Mouse (Mus musculus): ENCODE results near the gene 1700016K19Rik. TPM values are rescaled to one million over a fixed set of nuclear protein-coding genes. Genes with fewer than 3 reads are reported as not detected.
A peak's percentile ranks its signal among the peaks of the same experiment; 100 is the strongest.

Gene 1700016K19Rik
- polyA plus RNA-seq, 1 experiment from 2014 or later, result not detected

- Histone ChIP-seq H3K36me3 (ENCODE audit: control insufficient read depth, insufficient read depth, low read length) (no peaks in the 10 kb centered on the region), H3K9me3 (ENCODE audit: control insufficient read depth, low read length) (no peaks in the 10 kb centered on the region)
These were observed 20.2 kb downstream of the 1700016K19Rik start for GRCm38 (mm10) chr11:76019879-76020278.

GRCm38 (mm10) chr11:76020916-76021315 lies 21.2 kb downstream of the 1700016K19Rik start:
- H3K27ac ChIP-seq (ENCODE audit: low read depth, low read length), result no peak overlapping the region
- WGBS, result 86% methylated on average over 9 of the region's 9 CpGs

More at GRCm38 (mm10) chr11:76019879-76020278, 20.2 kb downstream of the 1700016K19Rik start:
- Histone ChIP-seq H3K27ac (ENCODE audit: low read depth, low read length) (no peak overlapping the region), H3K4me3 (ENCODE audit: low read depth, low read length) (no peak overlapping the region), H3K4me1 (ENCODE audit: control insufficient read depth, insufficient read depth, low read length) (no peaks in the 10 kb centered on the region), H3K27me3 (ENCODE audit: control insufficient read depth, insufficient read depth, low read length) (no peaks in the 10 kb centered on the region), H3K9ac (ENCODE audit: low read length) (no peak overlapping the region), H3K4me2 (no peak overlapping the region)
- no peak for DNase-seq (ENCODE audit: low spot score, missing footprints)
- no peak for ATAC-seq (ENCODE audit: low FRiP score)
- WGBS, result 92% methylated on average over 4 of the region's 4 CpGs

GRCm38 (mm10) chr11:76025080-76025583 lies 25.4 kb downstream of the 1700016K19Rik start:
- no peak overlapping the region for H3K4me3 ChIP-seq (ENCODE audit: low read depth, low read length)
- ATAC-seq (ENCODE audit: low FRiP score) (no peak), DNase-seq (ENCODE audit: low spot score, missing footprints) (no peak)
- peaks cover 3% of the 10 kb centered on the region; the same call in 1 of the 2 replicates for H3K27me3 ChIP-seq (ENCODE audit: control insufficient read depth, insufficient read depth, low read length)
- H3K9me3 ChIP-seq (ENCODE audit: control insufficient read depth, low read length), result no peaks in the 10 kb centered on the region
- H3K9ac ChIP-seq (ENCODE audit: low read length), result no peak overlapping the region
- WGBS, result 47% methylated on average over 7 of the region's 7 CpGs
- no peaks in the 10 kb centered on the region for H3K36me3 ChIP-seq (ENCODE audit: control insufficient read depth, insufficient read depth, low read length)
- peaks cover 14% of the 10 kb centered on the region for H3K4me1 ChIP-seq (ENCODE audit: control insufficient read depth, insufficient read depth, low read length)
- H3K27ac ChIP-seq (ENCODE audit: low read depth, low read length), result no peak overlapping the region
- H3K4me2 ChIP-seq, result no peak overlapping the region

More at GRCm38 (mm10) chr11:76020916-76021315, 21.2 kb downstream of the 1700016K19Rik start:
- H3K9ac ChIP-seq (ENCODE audit: low read length), result no peak overlapping the region
- no peaks in the 10 kb centered on the region for H3K36me3 ChIP-seq (ENCODE audit: control insufficient read depth, insufficient read depth, low read length)
- DNase-seq (ENCODE audit: low spot score, missing footprints), result no peak
- no peak overlapping the region for H3K4me2 ChIP-seq
- peaks cover 6% of the 10 kb centered on the region for H3K4me1 ChIP-seq (ENCODE audit: control insufficient read depth, insufficient read depth, low read length)
- H3K9me3 ChIP-seq (ENCODE audit: control insufficient read depth, low read length), result no peaks in the 10 kb centered on the region
- ATAC-seq (ENCODE audit: low FRiP score), result no peak
- no peak overlapping the region for H3K4me3 ChIP-seq (ENCODE audit: low read depth, low read length)
- no peaks in the 10 kb centered on the region for H3K27me3 ChIP-seq (ENCODE audit: control insufficient read depth, insufficient read depth, low read length)

- Histone ChIP-seq H3K27ac (ENCODE audit: low read depth, low read length) (no peak overlapping the region), H3K4me1 (ENCODE audit: control insufficient read depth, insufficient read depth, low read length) (peaks cover 14% of the 10 kb centered on the region), H3K27me3 (ENCODE audit: control insufficient read depth, insufficient read depth, low read length) (peaks cover 3% of the 10 kb centered on the region; the same call in 1 of the 2 replicates), H3K4me2 (peak overlapping the region; percentile 92), H3K36me3 (ENCODE audit: control insufficient read depth, insufficient read depth, low read length) (no peaks in the 10 kb centered on the region), H3K9me3 (ENCODE audit: control insufficient read depth, low read length) (no peaks in the 10 kb centered on the region), H3K9ac (ENCODE audit: low read length) (peak overlapping the region; percentile 71), H3K4me3 (ENCODE audit: low read depth, low read length) (peak overlapping the region; percentile 41)
- ATAC-seq (ENCODE audit: low FRiP score), result no peak; the same call in none of the 2 replicates
- 2% methylated on average over 13 of the region's 14 CpGs for WGBS
- peak; percentile 94 for DNase-seq (ENCODE audit: low spot score, missing footprints)
These were observed 26.9 kb downstream of the 1700016K19Rik start for GRCm38 (mm10) chr11:76026527-76027138.

GRCm38 (mm10) chr11:76027139-76028071 lies 27.7 kb downstream of the 1700016K19Rik start, which contains the start of gene Rflnb:
Rflnb (minus strand) TSS chr11:76027782.
- no peaks in the 10 kb centered on the region for H3K36me3 ChIP-seq (ENCODE audit: control insufficient read depth, insufficient read depth, low read length)
- peaks cover 14% of the 10 kb centered on the region for H3K4me1 ChIP-seq (ENCODE audit: control insufficient read depth, insufficient read depth, low read length)
- H3K27me3 ChIP-seq (ENCODE audit: control insufficient read depth, insufficient read depth, low read length), result peaks cover 3% of the 10 kb centered on the region; the same call in 1 of the 2 replicates
- no peak within 1 kb of the TSS for H3K27ac ChIP-seq (ENCODE audit: low read depth, low read length)
- H3K9me3 ChIP-seq (ENCODE audit: control insufficient read depth, low read length), result no peaks in the 10 kb centered on the region
- H3K9ac ChIP-seq (ENCODE audit: low read length), result peak within 1 kb of the TSS; percentile 71
- WGBS, result under 1% methylated on average over 108 of the region's 112 CpGs
- peak within 1 kb of the TSS; percentile 41 for H3K4me3 ChIP-seq (ENCODE audit: low read depth, low read length)
- DNase-seq (ENCODE audit: low spot score, missing footprints), result peak; percentile 97
- peak within 1 kb of the TSS; percentile 92 for H3K4me2 ChIP-seq
- ATAC-seq (ENCODE audit: low FRiP score), result peak; percentile 92

- peak overlapping the region; percentile 92 for H3K4me2 ChIP-seq
- WGBS, result 0% methylated on average over 8 of the region's 14 CpGs
- no peak overlapping the region for H3K27ac ChIP-seq (ENCODE audit: low read depth, low read length)
- peaks cover 14% of the 10 kb centered on the region for H3K4me1 ChIP-seq (ENCODE audit: control insufficient read depth, insufficient read depth, low read length)
- no peaks in the 10 kb centered on the region for H3K9me3 ChIP-seq (ENCODE audit: control insufficient read depth, low read length)
- H3K4me3 ChIP-seq (ENCODE audit: low read depth, low read length), result peak overlapping the region; percentile 41
- H3K27me3 ChIP-seq (ENCODE audit: control insufficient read depth, insufficient read depth, low read length), result peaks cover 3% of the 10 kb centered on the region; the same call in 1 of the 2 replicates
- H3K9ac ChIP-seq (ENCODE audit: low read length), result peak overlapping the region; percentile 71
- peak; percentile 88 for DNase-seq (ENCODE audit: low spot score, missing footprints)
- peak; percentile 35 for ATAC-seq (ENCODE audit: low FRiP score)
- H3K36me3 ChIP-seq (ENCODE audit: control insufficient read depth, insufficient read depth, low read length), result no peaks in the 10 kb centered on the region
These were observed 28.4 kb downstream of the 1700016K19Rik start for GRCm38 (mm10) chr11:76028072-76028465.

GRCm38 (mm10) chr11:76033359-76033758 lies 33.6 kb downstream of the 1700016K19Rik start:
- Histone ChIP-seq H3K4me3 (ENCODE audit: low read depth, low read length) (no peak overlapping the region), H3K27ac (ENCODE audit: low read depth, low read length) (no peak overlapping the region), H3K36me3 (ENCODE audit: control insufficient read depth, insufficient read depth, low read length) (no peaks in the 10 kb centered on the region), H3K4me1 (ENCODE audit: control insufficient read depth, insufficient read depth, low read length) (no peaks in the 10 kb centered on the region), H3K27me3 (ENCODE audit: control insufficient read depth, insufficient read depth, low read length) (peaks cover 3% of the 10 kb centered on the region; the same call in 1 of the 2 replicates), H3K9ac (ENCODE audit: low read length) (no peak overlapping the region), H3K4me2 (no peak overlapping the region), H3K9me3 (ENCODE audit: control insufficient read depth, low read length) (no peaks in the 10 kb centered on the region)
- ATAC-seq (ENCODE audit: low FRiP score) (no peak), DNase-seq (ENCODE audit: low spot score, missing footprints) (no peak)
- WGBS, result 76% methylated on average over 6 of the region's 6 CpGs

GRCm38 (mm10) chr11:76033836-76034235 lies 34.1 kb downstream of the 1700016K19Rik start:
- DNase-seq (ENCODE audit: low spot score, missing footprints) (no peak), ATAC-seq (ENCODE audit: low FRiP score) (no peak)
- no peak overlapping the region for H3K4me2 ChIP-seq
- H3K9ac ChIP-seq (ENCODE audit: low read length), result no peak overlapping the region
- 78% methylated on average over 4 of the region's 4 CpGs for WGBS
- H3K4me3 ChIP-seq (ENCODE audit: low read depth, low read length), result no peak overlapping the region
- H3K36me3 ChIP-seq (ENCODE audit: control insufficient read depth, insufficient read depth, low read length), result no peaks in the 10 kb centered on the region
- no peak overlapping the region for H3K27ac ChIP-seq (ENCODE audit: low read depth, low read length)
- peaks cover 3% of the 10 kb centered on the region; the same call in 1 of the 2 replicates for H3K27me3 ChIP-seq (ENCODE audit: control insufficient read depth, insufficient read depth, low read length)
- no peaks in the 10 kb centered on the region for H3K9me3 ChIP-seq (ENCODE audit: control insufficient read depth, low read length)
- no peaks in the 10 kb centered on the region for H3K4me1 ChIP-seq (ENCODE audit: control insufficient read depth, insufficient read depth, low read length)
